Mouse (Mus musculus) ES-E14 (cell line): Measurements from ENCODE around the gene Jpt2. TPM values are rescaled to one million over a fixed set of nuclear protein-coding genes. Genes with fewer than 3 reads are reported as not detected.
A peak's percentile ranks its signal among the peaks of the same experiment; 100 is the strongest.

ENCODE experiments used
- DNase-seq: peaks from one replicate; pipeline ENCODE4 v3.0.0-alpha.2; 2013; ENCODE audit warnings: low read depth, low spot score
- H3K27ac ChIP-seq: 2 replicates; pipeline ENCODE4 v1.5.1; 2012; ENCODE audit warnings: low read depth, mild to moderate bottlenecking, low read length, moderate library complexity, mixed read lengths; ENCODE audit not compliant: poor library complexity, insufficient read depth, severe bottlenecking
- H3K36me3 ChIP-seq: 2 replicates; pipeline ENCODE4 v1.6.1; 2012; ENCODE audit warnings: mild to moderate bottlenecking, low read length, moderate library complexity, mixed read lengths; ENCODE audit not compliant: control insufficient read depth, poor library complexity, insufficient read depth, severe bottlenecking
- H3K4me1 ChIP-seq, 2 experiments: fragments of 150-350 bp in 1 of 2; sonication (generic) in 1 of 2; 2 replicates each; pipeline ENCODE4 v1.6.1; 2012; ENCODE audit warnings: low read length in 2 of 2, mild to moderate bottlenecking in 1 of 2, mixed read lengths in 1 of 2; ENCODE audit not compliant: control insufficient read depth in 2 of 2, insufficient read depth in 2 of 2, poor library complexity in 1 of 2
- H3K4me3 ChIP-seq, 2 experiments: fragments of 150-350 bp in 1 of 2; sonication (generic) in 1 of 2; 2 replicates each; pipeline ENCODE4 v1.5.1; 2012; ENCODE audit warnings: low read length in 2 of 2, low read depth in 1 of 2, mild to moderate bottlenecking in 1 of 2, mixed read lengths in 1 of 2; ENCODE audit not compliant: insufficient read depth in 1 of 2, poor library complexity in 1 of 2, severe bottlenecking in 1 of 2
- H3K9ac ChIP-seq: 2 replicates; pipeline ENCODE4 v1.6.1; 2012; ENCODE audit warnings: low read depth, mild to moderate bottlenecking, low read length, mixed read lengths; ENCODE audit not compliant: poor library complexity, insufficient read depth, severe bottlenecking
- H3K9me3 ChIP-seq: fragments of 150-350 bp; sonication (generic); 2 replicates; pipeline ENCODE4 v1.6.1; 2012; ENCODE audit warnings: low read depth, mild to moderate bottlenecking, low read length; ENCODE audit not compliant: control insufficient read depth, insufficient read depth
- CHD2 ChIP-seq: IDR thresholded peaks from 2 replicates; pipeline ENCODE4 v1.6.1; 2014; ENCODE audit warnings: mild to moderate bottlenecking, low read depth, low read length, inconsistent platforms
- HCFC1 ChIP-seq: IDR thresholded peaks from 2 replicates; pipeline ENCODE4 v1.6.1; 2012; ENCODE audit warnings: low read length, inconsistent platforms, borderline replicate concordance; ENCODE audit not compliant: insufficient read depth
- MAFK ChIP-seq: IDR thresholded peaks from 2 replicates; pipeline ENCODE4 v1.6.1; 2014; ENCODE audit warnings: mild to moderate bottlenecking, low read depth, low read length, inconsistent platforms; ENCODE audit not compliant: insufficient read depth
- ZC3H11A ChIP-seq: IDR thresholded peaks from 2 replicates; pipeline ENCODE4 v1.6.1; 2012; ENCODE audit warnings: low read depth, mild to moderate bottlenecking, inconsistent platforms, low read length, borderline replicate concordance
- ZNF384 ChIP-seq: IDR thresholded peaks from 2 replicates; pipeline ENCODE4 v1.6.1; 2012; ENCODE audit warnings: low read depth, low read length, inconsistent platforms
- in situ Hi-C, 2 experiments: fragments of 600-800 bp; cut with MboI; formaldehyde crosslinking; loops; one replicate each; pipeline ENCODE4 v1.15.1; 2025; ENCODE audit warnings: low sequenced_read_pairs in 2 of 2, inconsistent platforms in 1 of 2; ENCODE audit not compliant: unreplicated experiment in 2 of 2
- total RNA-seq: library from RNA; depleted of rRNA; stranded (reverse); fragments of 300-350 nt; gene quantifications from 2 replicates; pipeline ENCODE4 v1.2.3, GENCODE M21; 2012

Jpt2 gene
- total RNA-seq, 1 experiment = 105 TPM

DNA sequence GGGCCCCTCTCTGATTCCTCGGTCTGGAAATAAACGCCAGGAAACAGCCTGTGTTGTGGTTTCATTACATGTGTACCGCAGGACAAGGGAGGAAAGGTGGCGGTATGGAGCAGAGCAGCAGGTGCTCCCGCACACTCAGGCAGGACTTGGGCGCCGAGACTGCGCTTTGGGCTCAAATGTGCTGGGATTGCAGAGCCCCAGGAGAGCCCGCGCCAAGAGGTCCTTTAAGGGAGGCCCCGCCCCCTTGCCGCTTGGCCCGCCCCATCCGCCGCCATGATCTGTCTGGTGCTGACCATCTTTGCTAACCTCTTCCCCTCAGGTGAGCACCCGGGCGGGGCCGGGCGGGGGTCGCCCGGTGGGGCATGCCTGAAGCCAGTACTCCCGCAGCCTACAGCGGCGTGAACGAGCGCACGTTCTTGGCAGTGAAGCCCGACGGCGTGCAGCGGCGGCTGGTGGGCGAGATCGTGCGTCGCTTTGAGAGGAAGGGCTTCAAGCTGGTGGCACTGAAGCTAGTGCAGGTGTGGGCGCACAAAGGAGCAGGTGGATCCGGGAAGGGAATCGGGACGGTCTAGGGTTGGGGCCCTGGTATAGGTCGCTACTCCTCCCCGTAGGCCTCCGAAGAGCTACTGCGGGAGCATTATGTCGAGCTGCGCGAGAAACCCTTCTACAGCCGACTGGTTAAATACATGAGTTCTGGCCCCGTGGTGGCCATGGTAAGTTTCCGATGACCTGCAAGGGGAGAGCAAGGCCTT, 64.1 kb downstream of the Jpt2 start, which contains the start of gene Nme3:
TSS of gene Nme3 (plus strand) at position 260 of the 752 bp plus-strand sequence.
- H3K4me3 ChIP-seq = peak within 1 kb of the TSS; percentile 83 to 88
- H3K27ac ChIP-seq = peak within 1 kb of the TSS; percentile 3; the same call in 1 of the 2 replicates
- H3K4me1 ChIP-seq = peaks cover 0 to 14% of the 10 kb centered on the region in 2 experiments; a peak in 2 of 4 replicates
- no peak for DNase-seq
- TF ChIP-seq MAFK (no peak), CHD2 (no peak)
- peaks cover 53% of the 10 kb centered on the region for H3K36me3 ChIP-seq
- in situ Hi-C loops = no loop called here
- H3K9ac ChIP-seq = peak within 1 kb of the TSS; percentile 87
- H3K9me3 ChIP-seq = no peaks in the 10 kb centered on the region

DNA sequence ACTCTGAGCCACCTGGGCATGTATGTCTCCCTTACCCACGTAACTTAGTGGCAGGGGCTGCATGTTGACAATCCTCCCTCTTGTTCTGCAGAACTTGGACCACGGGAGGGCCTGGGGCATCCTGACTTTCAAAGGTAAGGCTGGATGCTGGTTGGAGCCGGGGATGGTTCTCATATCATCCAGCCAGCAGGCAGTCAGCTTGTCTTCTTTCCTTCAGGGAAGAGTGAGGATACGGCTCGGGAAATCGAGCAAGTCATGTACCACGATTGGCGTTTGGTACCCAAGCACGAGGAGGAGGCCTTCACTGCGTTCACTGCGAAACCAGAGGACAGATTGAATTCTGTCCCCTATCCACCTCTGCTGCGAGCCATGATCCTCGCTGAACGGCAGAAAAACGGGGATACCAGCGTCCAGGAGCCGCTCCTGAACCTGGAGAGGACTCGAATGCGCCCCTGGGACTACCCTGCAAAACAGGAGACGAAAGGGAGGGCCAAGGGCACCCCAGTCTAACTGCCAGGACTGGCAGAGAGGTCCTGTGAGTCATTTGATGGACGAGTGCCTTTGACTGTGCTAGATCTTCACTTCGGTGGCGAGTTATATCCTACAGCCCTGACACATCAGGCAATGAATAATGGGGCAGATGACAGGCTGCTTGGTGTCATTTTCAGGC, 64.8 kb downstream of the Jpt2 start:
- in situ Hi-C loops = no loop called here
- Histone ChIP-seq H3K9ac (peak overlapping the region; percentile 87), H3K4me3 (peak overlapping the region; percentile 83 to 88), H3K9me3 (no peaks in the 10 kb centered on the region), H3K36me3 (peaks cover 53% of the 10 kb centered on the region), H3K4me1 (peaks cover 0 to 14% of the 10 kb centered on the region in 2 experiments; a peak in 2 of 4 replicates), H3K27ac (no peak overlapping the region)
- TF ChIP-seq HCFC1 (no peak), CHD2 (no peak), MAFK (no peak), ZNF384 (no peak), ZC3H11A (no peak)
- DNase-seq = no peak

DNA sequence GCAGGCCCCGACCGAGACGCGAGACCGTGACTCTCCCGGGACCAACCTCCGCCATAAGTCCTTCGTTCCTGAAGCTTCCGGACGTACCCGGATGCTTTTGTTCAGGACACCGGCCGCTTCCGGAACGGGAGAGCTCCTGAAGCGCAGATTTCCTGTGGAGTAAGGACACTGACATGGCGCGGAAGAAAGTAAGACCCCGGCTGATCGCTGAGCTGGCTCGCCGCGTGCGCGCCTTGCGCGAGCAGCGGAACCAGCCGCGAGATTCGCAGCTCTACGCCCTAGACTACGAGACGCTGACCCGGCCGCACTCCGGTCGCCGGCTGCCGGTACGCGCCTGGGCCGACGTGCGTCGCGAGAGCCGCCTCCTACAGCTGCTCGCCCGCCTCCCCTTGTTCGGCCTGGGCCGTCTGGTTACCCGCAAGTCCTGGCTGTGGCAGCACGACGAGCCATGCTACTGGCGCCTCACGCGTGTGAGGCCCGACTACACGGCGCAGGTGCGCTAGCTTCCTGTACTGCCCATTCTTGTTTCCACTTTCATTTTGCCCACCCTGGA, 65.4 kb downstream of the Jpt2 start, which contains the start of the genes Eme2 and Mrps34:
TSS of gene Eme2 (minus strand) at position 93 of the 553 bp plus-strand sequence.
TSS of gene Mrps34 (plus strand) at position 122 of the 553 bp plus-strand sequence.
- Histone ChIP-seq H3K36me3 (peaks cover 53% of the 10 kb centered on the region), H3K4me1 (peaks cover 0 to 15% of the 10 kb centered on the region in 2 experiments; a peak in 2 of 4 replicates), H3K9me3 (no peaks in the 10 kb centered on the region), H3K4me3 (peak within 1 kb of the TSS; percentile 83 to 88), H3K27ac (peak within 1 kb of the TSS; percentile 3; the same call in 1 of the 2 replicates), H3K9ac (peak within 1 kb of the TSS; percentile 87)
- no peak for DNase-seq
- in situ Hi-C loops = no loop called here
- TF ChIP-seq HCFC1 (peak; percentile 81), ZC3H11A (no peak), MAFK (no peak), CHD2 (no peak), ZNF384 (no peak)

DNA sequence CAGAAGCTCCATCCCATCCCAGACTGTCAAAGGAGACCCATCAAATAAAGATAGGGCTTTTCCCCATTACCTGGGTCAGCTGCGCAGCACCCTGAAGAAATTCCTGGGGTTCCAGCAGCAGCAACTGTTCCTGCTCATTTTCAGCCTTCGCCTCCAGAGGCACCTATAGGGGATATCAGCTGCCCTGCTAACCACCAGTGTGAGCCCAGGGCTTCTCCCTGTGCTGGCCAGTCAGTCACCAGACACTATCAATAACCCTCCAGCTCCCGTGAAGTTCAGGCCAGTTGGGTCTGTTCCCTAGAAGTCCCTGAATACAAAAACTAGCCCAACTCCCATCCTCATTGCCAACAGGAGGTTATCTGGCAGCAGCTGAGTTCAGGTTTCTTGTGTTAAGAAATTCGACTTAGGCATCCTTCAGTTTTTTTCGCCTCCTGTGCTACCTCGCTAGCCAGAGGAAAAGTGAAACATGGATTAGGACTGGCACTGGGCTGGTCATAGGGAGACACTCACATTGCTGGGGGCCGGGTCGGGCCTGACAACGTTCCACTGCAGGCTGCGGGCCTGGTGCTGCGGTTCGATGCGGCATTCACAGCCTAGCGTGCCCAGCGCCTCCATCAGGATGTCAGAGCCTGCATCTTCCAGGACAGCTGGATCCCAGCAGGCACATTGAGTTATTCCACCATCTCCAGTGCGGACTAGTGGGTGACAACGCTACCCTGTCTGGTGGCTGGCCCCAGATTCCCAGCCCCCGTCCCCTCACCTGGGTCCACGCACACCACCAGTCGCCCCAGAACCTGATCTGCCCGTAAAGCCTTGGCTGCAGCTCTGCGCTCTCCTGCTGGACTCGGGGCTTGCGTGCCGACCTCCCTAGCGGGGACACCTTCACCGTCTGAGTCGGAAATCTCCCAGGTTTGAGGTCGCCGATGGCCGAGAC, 66.2 kb downstream of the Jpt2 start:
- H3K4me3 ChIP-seq = peak overlapping the region; percentile 83 to 88
- peak overlapping the region; percentile 87 for H3K9ac ChIP-seq
- no peaks in the 10 kb centered on the region for H3K9me3 ChIP-seq
- TF ChIP-seq HCFC1 (no peak), CHD2 (no peak), MAFK (no peak), ZC3H11A (no peak), ZNF384 (no peak)
- in situ Hi-C loops = no loop called here
- no peak overlapping the region for H3K27ac ChIP-seq
- H3K4me1 ChIP-seq = peaks cover 0 to 15% of the 10 kb centered on the region in 2 experiments; a peak in 2 of 4 replicates
- no peak for DNase-seq
- peaks cover 46% of the 10 kb centered on the region for H3K36me3 ChIP-seq
